Mouse (Mus musculus): ENCODE measurements around the gene Wipi1.

DNA sequence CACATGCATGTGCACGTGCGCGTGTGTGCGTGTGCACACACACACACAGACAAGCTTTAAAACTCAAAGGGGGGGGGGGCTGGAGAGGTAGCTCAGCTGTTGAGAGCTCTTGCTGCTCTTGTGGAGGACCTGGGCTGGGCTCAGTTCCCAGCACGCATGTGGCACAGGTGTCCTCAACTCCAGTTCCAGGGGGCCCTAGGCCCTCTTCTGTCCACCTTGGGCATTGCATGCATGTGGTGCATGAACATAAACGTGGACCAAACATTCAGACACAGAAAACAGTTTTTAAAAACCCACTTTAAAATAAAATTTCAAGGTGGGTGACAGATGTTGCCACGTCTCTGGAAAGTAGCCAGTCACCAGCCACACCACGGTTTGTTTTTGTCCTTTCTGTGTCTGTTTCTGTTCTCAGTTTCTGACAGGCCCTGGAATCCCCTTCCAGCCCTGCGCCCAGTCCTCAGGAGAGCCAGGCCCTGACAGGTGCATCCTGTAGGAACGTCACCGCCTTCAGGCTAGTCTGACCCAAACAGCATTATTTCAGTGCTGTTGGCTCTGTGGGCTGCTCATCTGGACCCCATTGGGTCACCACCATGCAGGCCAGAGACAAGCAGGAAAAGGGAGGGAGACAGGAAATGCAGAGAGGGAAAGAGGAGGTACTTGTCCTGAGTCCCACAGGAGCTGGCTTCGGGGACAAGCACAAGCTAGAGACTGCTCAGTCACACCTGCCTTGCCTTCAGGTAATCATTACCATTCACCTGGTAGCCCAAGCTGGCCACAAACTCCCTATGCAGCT lies 12.8 kb downstream of the Wipi1 start:
- TF ChIP-seq CTCF (IDR thresholded peaks at IDR 0.05; ENCODE audit: low read depth, low read length) (no peak), EP300 (IDR thresholded peaks at IDR 0.05; ENCODE audit: insufficient read depth, low read depth, low read length) (no peak), POLR2A (IDR thresholded peaks at IDR 0.05; ENCODE audit: insufficient read depth, low read length) (no peak)
